Mouse (Mus musculus) lung, postnatal 0 days (tissue): ENCODE measurements around the gene Ppp1r3f. TPM values are rescaled to one million over a fixed set of nuclear protein-coding genes. Genes with fewer than 3 reads are reported as not detected.
A peak's percentile ranks its signal among the peaks of the same experiment; 100 is the strongest.

Source experiments
- ATAC-seq: fragments of 200-750 bp; cut with Nextera tagmentation; 2 replicates; pipeline ENCODE4 v1.8.0; 2017; ENCODE audit warnings: moderate library complexity
- DNase-seq: peaks from one replicate; pipeline ENCODE4 v3.0.0-alpha.2; 2016; ENCODE audit warnings: low spot score
- H3K27ac ChIP-seq: fragments of 300-500 bp; sonication (generic); 2 replicates; pipeline ENCODE4 v1.5.1; 2014; ENCODE audit warnings: antibody characterized with exemption, mild to moderate bottlenecking, low read length, mixed read lengths
- H3K27me3 ChIP-seq: fragments of 300-500 bp; sonication (generic); replicated peaks from 2 replicates; pipeline ENCODE4 v1.6.1; 2014; ENCODE audit warnings: low read length, mixed read lengths; ENCODE audit not compliant: insufficient read depth
- H3K36me3 ChIP-seq: fragments of 300-500 bp; sonication (generic); 2 replicates; pipeline ENCODE4 v1.6.1; 2014; ENCODE audit warnings: low read length, mixed read lengths; ENCODE audit not compliant: insufficient read depth
- H3K4me1 ChIP-seq: fragments of 300-500 bp; sonication (generic); 2 replicates; pipeline ENCODE4 v1.6.1; 2014; ENCODE audit warnings: antibody characterized with exemption, low read depth, low read length, mixed read lengths; ENCODE audit not compliant: insufficient read depth
- H3K4me2 ChIP-seq: fragments of 300-500 bp; sonication (generic); replicated peaks from 2 replicates; pipeline ENCODE4 v1.6.1; 2014; ENCODE audit warnings: low read depth, mild to moderate bottlenecking, low read length, moderate library complexity, mixed read lengths
- H3K4me3 ChIP-seq: fragments of 300-500 bp; sonication (generic); 2 replicates; pipeline ENCODE4 v1.5.1; 2014; ENCODE audit warnings: low read depth, low read length
- H3K9ac ChIP-seq: fragments of 300-500 bp; sonication (generic); replicated peaks from 2 replicates; pipeline ENCODE4 v1.6.1; 2014; ENCODE audit warnings: low read depth, mild to moderate bottlenecking
- H3K9me3 ChIP-seq: fragments of 300-500 bp; sonication (generic); 2 replicates; pipeline ENCODE4 v1.6.1; 2016; ENCODE audit warnings: low read length, mixed read lengths
- CTCF ChIP-seq: IDR thresholded peaks from 2 replicates; pipeline ENCODE4 v1.5.1; 2016; ENCODE audit warnings: antibody characterized with exemption, mild to moderate bottlenecking
- EP300 ChIP-seq: IDR thresholded peaks from 2 replicates; pipeline ENCODE4 v1.6.1; 2016; ENCODE audit warnings: antibody characterized with exemption, mild to moderate bottlenecking, control low read depth
- WGBS: fragments of 180-500 bp; shearing (Covaris S2); extraction: QIAGEN DNeasy Blood & Tissue Kit; methylation state at CpG from one replicate; pipeline ENCODE4 v1.1.7; 2014; 5-methylcytosine and 5-hydroxymethylcytosine counted together
- polyA plus RNA-seq: library from polyadenylated mRNA; unstranded; fragments of >200 nt; fragmentation: Nextera tagmentation; extraction: Ambion mirVana; gene quantifications from 2 replicates; pipeline ENCODE4 v1.2.1, GENCODE M21; 2015

The Ppp1r3f gene
- polyA plus RNA-seq, 1 experiment from 2014 or later = 0.91 TPM

GRCm38 (mm10) chrX:7574885-7575231 lies 775 bp upstream of the Ppp1r3f start:
- Histone ChIP-seq H3K4me1 (no peaks in the 10 kb centered on the region), H3K36me3 (no peaks in the 10 kb centered on the region), H3K9ac (no peak overlapping the region), H3K27ac (no peak overlapping the region), H3K4me3 (no peak overlapping the region; the same call in 1 of the 2 replicates), H3K9me3 (no peaks in the 10 kb centered on the region), H3K27me3 (no peaks in the 10 kb centered on the region), H3K4me2 (peak overlapping the region; percentile 61)
- TF ChIP-seq EP300 = no peak
- no peak for TF ChIP-seq CTCF
- WGBS = 40% methylated on average over 2 of the region's 6 CpGs
- DNase-seq (no peak), ATAC-seq (no peak)

GRCm38 (mm10) chrX:7573176-7574086 lies 652 bp downstream of the Ppp1r3f start, which contains the start of gene Foxp3:
Foxp3 (plus strand) TSS chrX:7573644.
- H3K27me3 ChIP-seq = no peaks in the 10 kb centered on the region
- H3K36me3 ChIP-seq = no peaks in the 10 kb centered on the region
- no peaks in the 10 kb centered on the region for H3K9me3 ChIP-seq
- H3K4me3 ChIP-seq = peak within 1 kb of the TSS; percentile 57
- ATAC-seq = peak; percentile 78
- TF ChIP-seq CTCF (no peak), EP300 (no peak)
- H3K4me1 ChIP-seq = no peaks in the 10 kb centered on the region
- peak within 1 kb of the TSS; percentile 61 for H3K4me2 ChIP-seq
- 37% methylated on average over 34 of the region's 72 CpGs for WGBS
- peak; percentile 38 for DNase-seq
- peak within 1 kb of the TSS; percentile 43; the same call in 1 of the 2 replicates for H3K9ac ChIP-seq
- H3K27ac ChIP-seq = peak within 1 kb of the TSS; percentile 82

DNA sequence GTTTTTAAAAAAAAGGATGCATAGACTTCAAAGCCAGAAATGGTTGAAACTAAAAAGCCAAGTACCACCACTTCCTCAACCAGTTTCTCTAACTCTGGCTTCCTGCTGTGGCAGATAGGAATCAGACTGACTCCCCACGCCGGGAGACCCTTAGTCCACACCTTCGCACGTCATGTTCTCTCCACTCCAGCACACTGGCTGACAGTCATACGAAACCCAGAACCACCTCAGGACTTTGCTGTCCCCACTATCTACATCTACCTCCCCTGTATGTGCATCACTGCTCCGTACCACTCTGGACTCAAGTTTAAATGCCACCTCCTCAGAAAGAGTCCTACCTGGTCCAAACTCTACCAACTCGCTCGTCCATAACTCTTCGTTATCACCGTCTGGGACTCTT lies 1.6 kb downstream of the Ppp1r3f start:
- DNase-seq = no peak
- H3K4me1 ChIP-seq = no peaks in the 10 kb centered on the region
- H3K9ac ChIP-seq = no peak overlapping the region
- ATAC-seq = no peak
- TF ChIP-seq CTCF (no peak), EP300 (no peak)
- WGBS = 67% methylated on average over 10 of the region's 10 CpGs
- H3K4me2 ChIP-seq = no peak overlapping the region
- no peaks in the 10 kb centered on the region for H3K27me3 ChIP-seq
- H3K4me3 ChIP-seq = no peak overlapping the region
- no peak overlapping the region for H3K27ac ChIP-seq
- H3K36me3 ChIP-seq = no peaks in the 10 kb centered on the region
- H3K9me3 ChIP-seq = no peaks in the 10 kb centered on the region

DNA sequence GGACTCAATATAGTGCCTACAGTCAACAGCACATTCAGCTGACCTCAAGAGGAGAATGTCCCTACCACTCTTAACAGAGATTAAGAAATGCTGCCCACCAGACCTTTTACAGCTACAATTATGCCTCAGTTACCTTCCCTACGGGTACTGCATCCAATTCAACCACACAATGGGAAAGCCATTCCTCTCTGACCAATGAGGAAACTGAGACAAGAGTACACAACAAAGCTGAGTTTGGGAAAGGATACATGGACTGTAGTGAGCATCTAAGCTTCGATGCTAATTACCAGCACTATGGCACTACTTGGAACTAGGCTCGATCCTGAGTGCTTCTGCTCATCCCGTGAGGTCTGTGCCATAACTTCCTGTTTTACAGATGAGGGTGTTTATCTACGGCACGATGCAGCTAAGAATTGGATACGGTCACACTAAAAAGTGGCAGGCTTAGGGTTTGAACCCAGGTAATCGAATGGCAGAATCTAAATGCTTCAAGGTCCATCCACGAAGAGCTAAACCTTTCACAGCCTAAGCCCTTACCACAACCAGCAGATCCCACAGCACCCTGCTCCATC lies 2.4 kb downstream of the Ppp1r3f start:
- H3K27me3 ChIP-seq = no peaks in the 10 kb centered on the region
- no peak for ATAC-seq
- H3K4me1 ChIP-seq = no peaks in the 10 kb centered on the region
- H3K9ac ChIP-seq = no peak overlapping the region
- no peak for DNase-seq
- WGBS = 81% methylated on average over 9 of the region's 9 CpGs
- H3K4me2 ChIP-seq = no peak overlapping the region
- H3K4me3 ChIP-seq = no peak overlapping the region
- TF ChIP-seq CTCF (no peak), EP300 (no peak)
- H3K27ac ChIP-seq = no peak overlapping the region
- no peaks in the 10 kb centered on the region for H3K36me3 ChIP-seq
- H3K9me3 ChIP-seq = no peaks in the 10 kb centered on the region

- WGBS = 42% methylated on average over 7 of the region's 7 CpGs
- no peak overlapping the region for H3K9ac ChIP-seq
- ATAC-seq (no peak), DNase-seq (no peak)
- no peaks in the 10 kb centered on the region for H3K9me3 ChIP-seq
- no peaks in the 10 kb centered on the region for H3K36me3 ChIP-seq
- no peak overlapping the region for H3K27ac ChIP-seq
- H3K4me3 ChIP-seq = no peak overlapping the region
- no peak for TF ChIP-seq CTCF
- TF ChIP-seq EP300 = no peak
- no peaks in the 10 kb centered on the region for H3K4me1 ChIP-seq
- no peak overlapping the region for H3K4me2 ChIP-seq
- H3K27me3 ChIP-seq = no peaks in the 10 kb centered on the region
These were observed 3.5 kb downstream of the Ppp1r3f start for GRCm38 (mm10) chrX:7570481-7571175.

DNA sequence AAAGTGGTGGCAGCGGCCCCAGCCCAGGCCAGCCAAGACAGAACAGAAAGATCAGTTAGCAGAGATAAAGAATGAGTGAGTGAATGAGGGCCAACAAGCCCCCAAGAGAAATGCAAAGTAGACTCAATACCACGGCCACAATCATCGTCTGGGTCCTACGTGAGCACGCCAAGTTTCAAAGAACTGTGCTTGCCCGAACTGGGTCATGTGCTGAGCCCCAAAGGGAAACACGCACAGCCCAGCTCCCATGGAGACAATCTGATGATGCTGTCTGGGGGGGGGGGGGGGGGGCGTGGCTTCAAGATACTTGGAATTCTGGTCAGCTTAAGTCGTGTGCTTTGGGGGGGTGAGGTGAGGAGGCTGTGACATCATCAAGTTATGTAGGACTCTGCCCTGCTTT lies 6.6 kb downstream of the Ppp1r3f start:
- H3K9ac ChIP-seq = no peak overlapping the region
- no peaks in the 10 kb centered on the region for H3K9me3 ChIP-seq
- 69% methylated on average over 8 of the region's 9 CpGs for WGBS
- H3K36me3 ChIP-seq = no peaks in the 10 kb centered on the region
- no peaks in the 10 kb centered on the region for H3K4me1 ChIP-seq
- H3K27me3 ChIP-seq = no peaks in the 10 kb centered on the region
- no peak overlapping the region for H3K4me2 ChIP-seq
- H3K27ac ChIP-seq = no peak overlapping the region
- H3K4me3 ChIP-seq = no peak overlapping the region
- ATAC-seq (peak; percentile 40), DNase-seq (no peak)
- TF ChIP-seq EP300 (no peak), CTCF (no peak)
